Mouse (Mus musculus) forebrain, embryonic 15.5 days (tissue): ENCODE data around the gene Mpzl3. TPM values are rescaled to one million over a fixed set of nuclear protein-coding genes. Genes with fewer than 3 reads are reported as not detected.

Experiments used
- ATAC-seq: fragments of 200-750 bp; cut with Nextera tagmentation; replicated peaks from 2 replicates; pipeline ENCODE4 v1.8.0; 2017; ENCODE audit warnings: mild to moderate bottlenecking, moderate TSS enrichment, moderate library complexity
- H3K27ac ChIP-seq: fragments of 300-500 bp; sonication (generic); replicated peaks from 2 replicates; pipeline ENCODE4 v1.5.1; 2015; ENCODE audit warnings: mild to moderate bottlenecking, inconsistent platforms
- H3K27me3 ChIP-seq: fragments of 300-500 bp; sonication (generic); 2 replicates; pipeline ENCODE4 v1.6.1; 2015; ENCODE audit warnings: inconsistent platforms
- H3K36me3 ChIP-seq: fragments of 300-500 bp; sonication (generic); 2 replicates; pipeline ENCODE4 v1.6.1; 2015; ENCODE audit warnings: mild to moderate bottlenecking, inconsistent platforms
- H3K4me1 ChIP-seq: fragments of 300-500 bp; sonication (generic); 2 replicates; pipeline ENCODE4 v1.6.1; 2015; ENCODE audit warnings: inconsistent platforms
- H3K4me2 ChIP-seq: fragments of 300-500 bp; sonication (generic); replicated peaks from 2 replicates; pipeline ENCODE4 v1.6.1; 2015; ENCODE audit warnings: mild to moderate bottlenecking, inconsistent platforms
- H3K4me3 ChIP-seq: fragments of 300-500 bp; sonication (generic); 2 replicates; pipeline ENCODE4 v1.5.1; 2015; ENCODE audit warnings: mild to moderate bottlenecking, inconsistent platforms
- H3K9ac ChIP-seq: fragments of 300-500 bp; sonication (generic); replicated peaks from 2 replicates; pipeline ENCODE4 v1.6.1; 2015; ENCODE audit warnings: mild to moderate bottlenecking, inconsistent platforms
- H3K9me3 ChIP-seq: fragments of 300-500 bp; sonication (generic); 2 replicates; pipeline ENCODE4 v1.6.1; 2016; ENCODE audit warnings: inconsistent platforms
- WGBS: fragments of 180-500 bp; shearing (Covaris S2); methylation state at CpG from one replicate; pipeline ENCODE4 v1.1.7; 2015; ENCODE audit warnings: mixed read lengths; 5-methylcytosine and 5-hydroxymethylcytosine counted together
- polyA plus RNA-seq: library from polyadenylated mRNA; unstranded; fragments of >200 nt; fragmentation: Nextera tagmentation; extraction: Ambion mirVana; gene quantifications from 2 replicates; pipeline ENCODE4 v1.2.1, GENCODE M21; 2015

The Mpzl3 gene
- polyA plus RNA-seq, 1 experiment from 2014 or later: 1.1 TPM

- H3K4me3 ChIP-seq: no peak overlapping the region
- WGBS: 77% methylated on average over 1 of the region's 1 CpGs
- no peaks in the 10 kb centered on the region for H3K36me3 ChIP-seq
- H3K27ac ChIP-seq: no peak overlapping the region
- H3K9me3 ChIP-seq: no peaks in the 10 kb centered on the region
- peaks cover 28% of the 10 kb centered on the region for H3K27me3 ChIP-seq
- ATAC-seq: no peak
- no peak overlapping the region for H3K4me2 ChIP-seq
- no peak overlapping the region for H3K9ac ChIP-seq
- peaks cover 5% of the 10 kb centered on the region for H3K4me1 ChIP-seq
Observed at GRCm38 (mm10) chr9:45049731-45050130, 5.3 kb upstream of the Mpzl3 start.

DNA sequence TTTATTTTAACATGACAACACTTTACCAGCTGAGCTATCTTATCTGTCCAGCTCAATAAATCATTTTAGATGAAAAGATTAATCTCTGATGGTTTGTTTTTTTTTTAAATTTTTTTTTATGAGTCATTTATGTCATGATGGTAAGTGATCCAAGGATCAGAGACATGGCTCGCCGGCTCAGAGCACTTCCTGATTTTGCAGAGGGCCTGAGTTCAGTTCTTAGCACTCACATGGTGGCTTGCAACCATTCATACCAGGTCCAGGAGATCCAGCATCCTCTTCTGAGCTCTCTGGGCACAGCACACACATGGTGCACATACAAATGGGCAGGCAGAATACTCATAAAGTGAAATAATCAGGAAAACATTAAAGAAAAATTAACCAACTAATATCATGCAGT, 4.7 kb upstream of the Mpzl3 start:
- H3K27me3 ChIP-seq: peaks cover 26% of the 10 kb centered on the region
- H3K4me3 ChIP-seq: no peak overlapping the region
- no peaks in the 10 kb centered on the region for H3K36me3 ChIP-seq
- H3K4me2 ChIP-seq: no peak overlapping the region
- no peak for ATAC-seq
- peaks cover 5% of the 10 kb centered on the region for H3K4me1 ChIP-seq
- WGBS: 85% methylated on average over 2 of the region's 2 CpGs
- no peak overlapping the region for H3K27ac ChIP-seq
- no peak overlapping the region for H3K9ac ChIP-seq
- no peaks in the 10 kb centered on the region for H3K9me3 ChIP-seq

- WGBS: 63% methylated on average over 5 of the region's 5 CpGs
- H3K9ac ChIP-seq: no peak overlapping the region
Observed at GRCm38 (mm10) chr9:45058304-45058940, 3.4 kb downstream of the Mpzl3 start.

DNA sequence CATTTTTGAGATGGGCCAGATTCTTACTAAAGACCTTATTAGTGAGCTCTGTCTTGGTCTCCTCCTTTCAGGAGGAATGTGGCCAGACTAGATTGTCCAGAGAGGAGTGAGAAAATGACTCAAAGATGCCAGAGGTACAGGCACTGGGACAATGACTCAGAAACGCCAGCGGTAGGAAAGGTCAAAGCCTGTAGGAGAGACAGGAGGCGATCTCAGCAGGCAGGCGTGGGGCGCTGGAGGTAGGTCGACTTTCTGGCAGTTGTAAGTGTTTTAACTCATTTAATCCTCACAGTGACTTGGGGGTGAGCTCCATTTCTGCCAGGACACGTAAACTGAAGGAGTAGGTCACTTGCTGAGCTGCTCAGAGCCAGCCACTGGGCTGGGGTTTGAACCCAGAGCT, 5.2 kb downstream of the Mpzl3 start:
- H3K36me3 ChIP-seq: no peaks in the 10 kb centered on the region
- H3K9me3 ChIP-seq: no peaks in the 10 kb centered on the region
- ATAC-seq: no peak
- 41% methylated on average over 7 of the region's 7 CpGs for WGBS
- H3K27me3 ChIP-seq: peaks cover 38% of the 10 kb centered on the region
- no peak overlapping the region for H3K4me3 ChIP-seq
- H3K27ac ChIP-seq: no peak overlapping the region
- no peak overlapping the region for H3K9ac ChIP-seq
- no peaks in the 10 kb centered on the region for H3K4me1 ChIP-seq
- no peak overlapping the region for H3K4me2 ChIP-seq

More at GRCm38 (mm10) chr9:45058304-45058940, 3.4 kb downstream of the Mpzl3 start:
- Histone ChIP-seq H3K9me3 (no peaks in the 10 kb centered on the region), H3K27me3 (peaks cover 38% of the 10 kb centered on the region), H3K4me2 (no peak overlapping the region), H3K27ac (no peak overlapping the region), H3K4me1 (peaks cover 5% of the 10 kb centered on the region), H3K36me3 (no peaks in the 10 kb centered on the region), H3K4me3 (no peak overlapping the region)
- no peak for ATAC-seq

DNA sequence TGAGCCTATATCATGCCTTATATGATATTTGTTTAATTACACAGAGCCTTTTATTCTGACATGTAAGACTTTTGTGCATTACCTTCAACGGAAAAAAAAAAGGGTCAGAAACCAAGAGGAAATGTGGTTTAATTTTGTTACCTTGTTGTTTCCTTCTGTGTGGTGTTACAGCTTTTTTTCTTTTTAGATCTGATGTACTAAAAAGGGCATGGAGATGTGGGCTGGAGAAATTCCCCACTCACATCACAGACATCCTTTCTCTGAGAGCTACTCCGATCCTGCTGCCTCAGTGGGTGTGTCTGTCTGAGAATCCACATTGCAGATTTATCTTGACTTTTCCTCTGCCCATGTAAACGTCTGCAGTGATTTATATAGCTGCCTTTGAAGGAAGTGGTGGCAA, 7.7 kb downstream of the Mpzl3 start:
- no peaks in the 10 kb centered on the region for H3K9me3 ChIP-seq
- ATAC-seq: no peak
- H3K4me2 ChIP-seq: no peak overlapping the region
- H3K27me3 ChIP-seq: peaks cover 29% of the 10 kb centered on the region
- no peaks in the 10 kb centered on the region for H3K4me1 ChIP-seq
- H3K27ac ChIP-seq: no peak overlapping the region
- WGBS: 74% methylated on average over 3 of the region's 3 CpGs
- no peak overlapping the region for H3K9ac ChIP-seq
- no peaks in the 10 kb centered on the region for H3K36me3 ChIP-seq
- H3K4me3 ChIP-seq: no peak overlapping the region

DNA sequence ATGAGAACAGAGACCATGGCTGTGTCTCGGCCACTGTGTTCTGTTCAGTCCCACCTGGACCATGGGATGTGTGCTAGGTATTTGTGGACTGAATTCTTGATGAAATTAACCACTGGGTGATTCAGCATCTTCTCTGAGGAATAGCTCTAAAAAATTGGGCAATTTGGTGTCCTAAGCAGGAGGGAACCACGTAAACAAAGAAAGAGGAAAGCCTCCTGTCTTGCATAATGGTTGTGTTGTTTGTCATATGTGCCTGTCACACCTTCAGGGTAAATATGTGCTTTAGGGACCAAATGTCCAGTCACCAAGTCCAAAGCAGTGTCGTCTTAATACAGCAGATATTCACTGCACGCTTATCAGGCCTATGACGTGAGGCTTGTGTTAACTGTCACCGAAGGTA, 9.4 kb downstream of the Mpzl3 start:
- no peaks in the 10 kb centered on the region for H3K4me1 ChIP-seq
- H3K9me3 ChIP-seq: no peaks in the 10 kb centered on the region
- H3K9ac ChIP-seq: no peak overlapping the region
- 87% methylated on average over 6 of the region's 6 CpGs for WGBS
- H3K4me3 ChIP-seq: no peak overlapping the region
- ATAC-seq: no peak
- H3K27me3 ChIP-seq: peaks cover 14% of the 10 kb centered on the region
- H3K4me2 ChIP-seq: no peak overlapping the region
- H3K27ac ChIP-seq: no peak overlapping the region
- H3K36me3 ChIP-seq: no peaks in the 10 kb centered on the region

- H3K9ac ChIP-seq: no peak overlapping the region
- no peak overlapping the region for H3K4me2 ChIP-seq
- H3K4me1 ChIP-seq: no peaks in the 10 kb centered on the region
- H3K4me3 ChIP-seq: no peak overlapping the region
- H3K27ac ChIP-seq: no peak overlapping the region
- no peak for ATAC-seq
- no peaks in the 10 kb centered on the region for H3K36me3 ChIP-seq
- no peaks in the 10 kb centered on the region for H3K27me3 ChIP-seq
- WGBS: 84% methylated on average over 4 of the region's 4 CpGs
- no peaks in the 10 kb centered on the region for H3K9me3 ChIP-seq
Observed at GRCm38 (mm10) chr9:45066735-45067134, 11.7 kb downstream of the Mpzl3 start.

DNA sequence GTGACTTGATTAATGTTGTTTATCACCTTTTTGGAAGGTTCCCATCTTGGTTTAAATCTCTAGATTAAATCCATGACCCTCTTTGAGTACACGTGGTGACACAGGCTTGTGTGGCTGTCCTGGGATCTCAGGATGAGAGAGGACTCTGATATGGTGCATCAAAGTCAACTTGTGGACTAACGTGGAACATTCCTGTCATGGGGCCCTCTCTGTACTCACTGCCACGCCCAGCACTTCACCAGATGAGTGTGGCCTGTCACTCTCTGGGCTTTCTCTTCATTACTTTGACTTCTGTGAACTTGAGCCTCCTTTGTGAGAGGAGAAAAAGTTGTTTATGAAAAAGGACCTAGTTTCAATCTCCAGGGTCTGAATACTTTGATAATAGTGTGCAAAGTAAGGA, 16.8 kb downstream of the Mpzl3 start:
- Histone ChIP-seq H3K9me3 (no peaks in the 10 kb centered on the region), H3K27ac (no peak overlapping the region), H3K27me3 (no peaks in the 10 kb centered on the region), H3K4me2 (no peak overlapping the region), H3K9ac (no peak overlapping the region), H3K4me1 (no peaks in the 10 kb centered on the region), H3K4me3 (no peak overlapping the region), H3K36me3 (no peaks in the 10 kb centered on the region)
- 59% methylated on average over 3 of the region's 3 CpGs for WGBS
- ATAC-seq: no peak

DNA sequence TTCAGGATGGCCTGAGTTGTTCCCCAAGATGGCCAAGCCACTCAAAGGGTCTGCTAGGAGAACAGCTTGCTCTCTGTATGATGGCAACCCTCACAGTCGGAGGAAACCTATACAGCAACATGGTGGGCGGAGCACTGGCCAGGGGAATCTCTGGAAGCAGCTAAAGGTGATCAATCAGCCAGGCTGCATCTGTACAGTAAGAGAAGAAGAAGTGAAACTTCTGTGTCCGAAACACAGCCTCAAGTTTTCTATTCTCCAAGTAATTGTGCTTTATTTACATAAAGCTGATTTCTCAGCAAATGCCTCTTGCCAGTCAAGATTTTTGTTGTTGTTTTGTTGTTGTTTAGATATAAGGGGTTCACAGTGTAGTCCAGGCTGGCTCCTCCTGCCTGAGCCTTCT, 22.9 kb downstream of the Mpzl3 start:
- no peak for ATAC-seq
- 64% methylated on average over 3 of the region's 3 CpGs for WGBS

GRCm38 (mm10) chr9:45079011-45079410, 24.0 kb downstream of the Mpzl3 start, which contains the start of gene Jaml:
TSS of gene Jaml (plus strand) at chr9:45079183.
- Histone ChIP-seq H3K4me3 (no peak within 1 kb of the TSS), H3K27me3 (no peaks in the 10 kb centered on the region), H3K9me3 (no peaks in the 10 kb centered on the region), H3K36me3 (no peaks in the 10 kb centered on the region), H3K9ac (no peak within 1 kb of the TSS), H3K27ac (no peak within 1 kb of the TSS), H3K4me1 (no peaks in the 10 kb centered on the region), H3K4me2 (no peak within 1 kb of the TSS)
- WGBS: 92% methylated on average over 5 of the region's 5 CpGs
- ATAC-seq: no peak

More for the DNA sequence above, 22.9 kb downstream of the Mpzl3 start:
- Histone ChIP-seq H3K9ac (no peak overlapping the region), H3K4me3 (no peak overlapping the region), H3K4me1 (no peaks in the 10 kb centered on the region), H3K27me3 (no peaks in the 10 kb centered on the region), H3K27ac (no peak overlapping the region), H3K4me2 (no peak overlapping the region), H3K36me3 (no peaks in the 10 kb centered on the region), H3K9me3 (no peaks in the 10 kb centered on the region)

DNA sequence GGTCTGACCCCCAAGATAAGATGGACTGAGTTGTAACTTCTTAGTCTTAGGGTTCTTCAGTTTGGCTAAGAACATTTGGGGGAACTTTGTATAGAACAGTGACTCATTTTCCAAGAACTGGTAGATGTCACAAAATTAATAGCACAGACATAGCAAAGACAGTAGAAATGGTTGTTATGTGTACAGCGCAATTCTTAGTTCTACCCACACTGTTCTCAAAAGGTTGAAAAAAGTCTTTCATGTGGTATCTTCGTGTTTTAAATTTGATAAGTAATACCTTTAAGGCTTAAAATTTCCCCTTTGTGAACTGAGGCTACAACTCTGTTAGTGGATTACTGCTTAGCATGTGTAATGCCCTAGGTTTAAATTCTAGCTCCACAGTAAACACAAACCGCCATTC, 28.1 kb downstream of the Mpzl3 start:
- H3K9me3 ChIP-seq: no peaks in the 10 kb centered on the region
- no peak overlapping the region for H3K9ac ChIP-seq
- H3K27me3 ChIP-seq: no peaks in the 10 kb centered on the region
- H3K27ac ChIP-seq: no peak overlapping the region
- H3K36me3 ChIP-seq: no peaks in the 10 kb centered on the region
- no peak overlapping the region for H3K4me3 ChIP-seq
- ATAC-seq: no peak
- H3K4me2 ChIP-seq: no peak overlapping the region
- WGBS: 88% methylated on average over 3 of the region's 3 CpGs
- no peaks in the 10 kb centered on the region for H3K4me1 ChIP-seq

GRCm38 (mm10) chr9:45084556-45084955, 29.6 kb downstream of the Mpzl3 start:
- WGBS: 80% methylated on average over 5 of the region's 5 CpGs
- H3K36me3 ChIP-seq: no peaks in the 10 kb centered on the region
- no peak overlapping the region for H3K27ac ChIP-seq
- no peak overlapping the region for H3K9ac ChIP-seq
- no peak overlapping the region for H3K4me3 ChIP-seq
- H3K27me3 ChIP-seq: no peaks in the 10 kb centered on the region
- H3K4me2 ChIP-seq: no peak overlapping the region
- no peak for ATAC-seq
- no peaks in the 10 kb centered on the region for H3K9me3 ChIP-seq
- no peaks in the 10 kb centered on the region for H3K4me1 ChIP-seq
